Mouse (Mus musculus) 3134 (cell line): ENCODE measurements around the gene Gm3033.
"Not testable (repeated sequence)": the region's sequence is repeated elsewhere in the genome, so short reads cannot be mapped to it uniquely, and the experiment has no call there.

Experiments
- DNase-seq: peaks from one replicate; pipeline ENCODE4 v3.0.0-alpha.2; 2011; ENCODE audit warnings: low spot score; ENCODE audit not compliant: insufficient read length; ENCODE audit errors: extremely low read depth

The Gm3033 gene

DNA sequence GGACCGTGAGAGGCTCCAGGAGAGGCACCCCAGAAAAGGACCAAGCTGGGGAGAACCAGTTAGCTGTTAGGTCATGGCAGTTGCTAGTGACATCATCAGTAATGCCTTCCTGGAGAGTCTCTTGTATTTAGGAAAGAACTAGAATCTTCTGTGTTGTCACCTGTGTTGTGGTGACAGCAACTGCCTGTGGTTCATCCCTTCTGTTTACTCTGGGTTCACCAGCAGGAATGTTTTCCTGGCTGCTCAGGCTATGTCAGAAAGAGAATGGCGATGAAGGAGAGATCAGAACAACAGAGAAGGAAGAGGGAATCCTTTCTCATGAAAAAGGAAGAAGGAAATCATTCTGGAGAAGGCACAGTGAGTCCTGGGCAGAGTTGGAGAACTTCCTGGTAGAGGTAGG, at the start of gene Gm3033:
Gm3033 (plus strand) TSS at position 301 of the 400 bp plus-strand sequence.
- DNase-seq = not testable (repeated sequence)

DNA sequence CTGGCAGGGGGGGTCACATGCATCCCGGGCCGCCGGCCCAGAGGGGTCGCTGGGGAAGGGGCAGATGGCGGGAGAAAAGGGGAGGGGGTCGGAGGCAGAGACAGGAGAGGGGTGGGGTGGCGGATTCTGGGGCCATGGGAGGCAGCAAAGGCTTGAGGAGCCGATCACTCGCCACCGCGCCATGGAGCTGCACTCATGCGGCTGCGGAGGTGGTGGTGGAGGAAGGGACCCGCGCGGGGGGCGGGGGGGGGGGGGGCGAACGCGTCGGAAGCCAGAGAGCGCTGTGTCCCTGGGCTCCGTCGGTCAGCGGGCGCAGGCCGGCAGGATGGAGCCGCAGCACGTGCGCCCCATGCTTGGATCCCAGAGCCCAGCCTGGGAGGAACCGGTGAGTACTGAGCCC, 36.3 kb upstream of the Gm3033 start, which contains the start of gene Gm3002:
Gm3002 (plus strand) TSS at position 301 of the 400 bp plus-strand sequence.
- DNase-seq = not testable (repeated sequence)

DNA sequence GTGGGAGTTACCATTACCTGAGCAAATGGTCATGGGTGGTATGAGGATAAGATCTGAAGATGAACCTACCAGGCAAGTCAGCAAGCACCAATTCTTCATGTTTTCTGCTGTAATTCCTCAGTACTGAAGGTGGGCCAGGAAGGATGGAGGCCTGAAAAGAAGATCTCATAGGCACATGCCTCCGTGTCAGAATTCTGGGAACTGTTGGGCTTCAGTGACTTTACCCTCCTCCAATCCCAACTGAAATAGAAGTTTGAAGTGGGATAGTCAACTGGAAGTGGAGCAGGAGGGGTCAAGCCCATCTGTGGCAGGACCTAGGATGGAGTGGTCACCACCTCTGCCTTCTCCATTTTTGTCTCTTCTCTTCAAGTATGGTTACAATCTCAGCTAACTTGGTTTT, 37.8 kb downstream of the Gm3033 start, which contains the start of gene Gm2916:
Gm2916 (plus strand) TSS at position 301 of the 400 bp plus-strand sequence.
- DNase-seq = not testable (repeated sequence)
